Mouse (Mus musculus): Measurements from ENCODE around the gene Zfp940. TPM values are rescaled to one million over a fixed set of nuclear protein-coding genes. Genes with fewer than 3 reads are reported as not detected.

Gene Zfp940
- polyA plus RNA-seq, 1 experiment = 0.89 TPM

GRCm38 (mm10) chr7:29874256-29874655 lies 20.8 kb upstream of the Zfp940 start:
- H3K36me3 ChIP-seq (ENCODE audit: control insufficient read depth, insufficient read depth, low read length) = 0 out of 2 replicates have a peak, but pooled peaks cover 8% of the 10 kb centered on the region
- WGBS = 97% methylated on average over 10 of the region's 10 CpGs
- no peak overlapping the region for H3K4me3 ChIP-seq (ENCODE audit: control insufficient read depth, insufficient read depth, low read length)

GRCm38 (mm10) chr7:29861660-29862059 lies 8.2 kb upstream of the Zfp940 start:
- no peak overlapping the region for H3K27ac ChIP-seq (ENCODE audit: control insufficient read depth, insufficient read depth, low read length)
- no peak for DNase-seq
- H3K4me1 ChIP-seq (replicated peaks; ENCODE audit: control insufficient read depth, insufficient read depth, low read length) = no peaks in the 10 kb centered on the region
- H3K27me3 ChIP-seq (ENCODE audit: control insufficient read depth, insufficient read depth, low read length) = no peaks in the 10 kb centered on the region
- WGBS = 98% methylated on average over 7 of the region's 7 CpGs
- H3K36me3 ChIP-seq (ENCODE audit: control insufficient read depth, insufficient read depth, low read length) = no peaks in the 10 kb centered on the region
- no peak overlapping the region for H3K4me3 ChIP-seq (ENCODE audit: control insufficient read depth, insufficient read depth, low read length)
- TF ChIP-seq POLR2A (IDR thresholded peaks at IDR 0.05; ENCODE audit: control insufficient read depth, extremely low read depth, insufficient read depth, low read length, poor library complexity) = no peak
- TF ChIP-seq CTCF (IDR thresholded peaks at IDR 0.05; ENCODE audit: borderline replicate concordance, control insufficient read depth, extremely low read depth, insufficient read depth, low read length, poor library complexity) = no peak

More at GRCm38 (mm10) chr7:29874256-29874655, 20.8 kb upstream of the Zfp940 start:
- Histone ChIP-seq H3K27ac (ENCODE audit: control insufficient read depth, insufficient read depth, low read length) (no peak overlapping the region), H3K27me3 (ENCODE audit: control insufficient read depth, insufficient read depth, low read length) (no peaks in the 10 kb centered on the region), H3K4me1 (replicated peaks; ENCODE audit: control insufficient read depth, insufficient read depth, low read length) (no peaks in the 10 kb centered on the region)
- DNase-seq = no peak
- TF ChIP-seq CTCF (IDR thresholded peaks at IDR 0.05; ENCODE audit: borderline replicate concordance, control insufficient read depth, extremely low read depth, insufficient read depth, low read length, poor library complexity) (no peak), POLR2A (IDR thresholded peaks at IDR 0.05; ENCODE audit: control insufficient read depth, extremely low read depth, insufficient read depth, low read length, poor library complexity) (no peak)

DNA sequence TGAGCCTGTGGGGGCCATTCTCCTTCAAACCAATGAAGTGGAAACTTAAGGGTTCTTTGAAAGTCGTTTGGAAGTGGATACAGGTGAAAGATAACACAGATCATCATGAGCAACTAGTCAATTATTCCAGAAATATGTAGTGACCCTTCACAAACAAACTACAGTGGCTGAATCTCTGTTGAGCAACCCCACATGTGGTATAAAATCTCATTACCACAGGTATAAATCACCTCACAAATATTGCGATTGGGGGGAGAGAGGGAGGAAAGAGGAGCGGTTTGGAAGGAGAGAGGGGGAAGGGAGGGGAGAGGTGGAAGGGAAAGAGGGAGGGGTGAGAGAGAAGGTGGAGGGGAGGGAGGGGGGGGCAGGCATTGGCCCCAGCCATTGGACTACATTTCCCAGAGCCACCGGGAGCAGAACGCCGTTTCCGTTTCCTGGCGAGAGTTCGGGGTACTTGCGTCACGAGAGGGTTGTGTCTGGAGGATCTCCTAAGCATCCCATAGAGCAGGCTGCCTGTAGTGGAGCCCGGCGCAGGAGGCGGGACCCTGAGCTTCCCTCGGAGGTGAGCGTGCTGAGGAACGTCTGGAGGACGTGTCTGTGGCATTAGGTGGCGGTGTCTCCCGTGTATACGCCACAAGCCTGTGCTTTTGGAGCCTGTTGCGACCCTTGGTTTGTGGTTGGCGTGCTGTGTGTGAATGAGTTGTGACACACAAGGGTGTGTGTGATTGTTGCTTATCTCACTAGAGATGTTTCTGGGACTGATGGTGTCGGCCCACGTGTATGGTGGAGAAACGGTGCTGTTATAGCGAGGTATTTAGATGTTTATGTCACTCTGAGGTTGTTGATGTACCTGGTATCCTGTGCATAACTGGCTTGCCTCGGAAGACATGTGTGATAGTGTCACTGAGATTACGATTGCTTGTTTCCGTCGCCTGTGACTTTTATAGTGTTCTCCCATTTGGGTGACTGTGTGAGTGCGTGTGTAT lies 6.4 kb upstream of the Zfp940 start, which contains the start of gene Zfp420:
Gene Zfp420, plus strand, starts transcription at position 448 of the 986 bp plus-strand sequence.
- DNase-seq = peak; percentile 84
- TF ChIP-seq POLR2A (IDR thresholded peaks at IDR 0.05; ENCODE audit: control insufficient read depth, extremely low read depth, insufficient read depth, low read length, poor library complexity) (0 out of 2 replicates have a peak, but pooled peaks have one; percentile 43), CTCF (IDR thresholded peaks at IDR 0.05; ENCODE audit: borderline replicate concordance, control insufficient read depth, extremely low read depth, insufficient read depth, low read length, poor library complexity) (0 out of 2 replicates have a peak, but pooled peaks have one; percentile 14)
- no peaks in the 10 kb centered on the region for H3K4me1 ChIP-seq (replicated peaks; ENCODE audit: control insufficient read depth, insufficient read depth, low read length)
- peak within 1 kb of the TSS; percentile 25; the same call in 1 of the 2 replicates for H3K27ac ChIP-seq (ENCODE audit: control insufficient read depth, insufficient read depth, low read length)
- H3K27me3 ChIP-seq (ENCODE audit: control insufficient read depth, insufficient read depth, low read length) = no peaks in the 10 kb centered on the region
- H3K36me3 ChIP-seq (ENCODE audit: control insufficient read depth, insufficient read depth, low read length) = no peaks in the 10 kb centered on the region
- 4% methylated on average over 32 of the region's 32 CpGs for WGBS
- peak within 1 kb of the TSS; percentile 52 for H3K4me3 ChIP-seq (ENCODE audit: control insufficient read depth, insufficient read depth, low read length)

DNA sequence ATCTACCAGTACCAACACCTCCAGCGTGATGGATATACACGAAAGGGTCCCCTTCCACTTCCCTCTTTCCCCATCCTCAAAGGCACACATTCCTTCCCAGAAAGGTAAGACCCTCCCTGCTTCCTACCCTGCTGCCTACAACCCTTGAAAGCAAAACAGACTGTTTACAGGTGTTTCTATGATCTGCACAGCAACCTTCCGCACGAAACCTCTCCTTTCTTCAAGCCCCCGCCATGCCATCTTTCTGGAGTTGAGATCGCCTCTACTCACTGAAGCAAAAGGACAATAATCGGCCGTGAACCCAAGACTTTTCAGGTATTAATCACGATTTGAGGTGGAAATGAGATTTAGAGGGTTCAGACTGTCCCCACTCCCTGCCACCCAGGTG lies 644 bp downstream of the Zfp940 start:
- Histone ChIP-seq H3K4me3 (ENCODE audit: control insufficient read depth, insufficient read depth, low read length) (peak overlapping the region; percentile 85; the same call in 1 of the 2 replicates), H3K4me1 (replicated peaks; ENCODE audit: control insufficient read depth, insufficient read depth, low read length) (peaks cover 6% of the 10 kb centered on the region), H3K36me3 (ENCODE audit: control insufficient read depth, insufficient read depth, low read length) (no peaks in the 10 kb centered on the region), H3K27ac (ENCODE audit: control insufficient read depth, insufficient read depth, low read length) (no peak overlapping the region), H3K27me3 (ENCODE audit: control insufficient read depth, insufficient read depth, low read length) (no peaks in the 10 kb centered on the region)
- WGBS = 59% methylated on average over 9 of the region's 9 CpGs
- TF ChIP-seq POLR2A (IDR thresholded peaks at IDR 0.05; ENCODE audit: control insufficient read depth, extremely low read depth, insufficient read depth, low read length, poor library complexity) (no peak), CTCF (IDR thresholded peaks at IDR 0.05; ENCODE audit: borderline replicate concordance, control insufficient read depth, extremely low read depth, insufficient read depth, low read length, poor library complexity) (no peak)
- no peak for DNase-seq

DNA sequence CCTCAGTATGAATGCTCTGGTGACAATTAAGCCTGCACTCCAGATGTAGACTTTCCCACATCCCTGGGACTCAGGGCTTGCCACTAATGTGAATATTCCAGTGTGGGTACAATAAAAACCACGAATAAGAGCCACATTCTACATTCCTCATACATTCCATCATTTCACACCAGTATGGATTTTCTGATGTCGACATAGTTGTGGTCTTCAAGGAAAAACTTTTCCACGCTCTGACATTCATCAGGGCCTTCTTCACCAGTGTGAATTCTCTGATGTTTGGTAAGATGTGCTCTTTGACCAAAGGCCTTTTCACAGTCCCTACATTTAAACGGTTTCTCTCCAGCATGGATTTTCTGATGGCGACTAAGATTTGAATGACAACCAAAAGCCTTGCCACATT lies 8.9 kb downstream of the Zfp940 start:
- no peaks in the 10 kb centered on the region for H3K4me1 ChIP-seq (replicated peaks; ENCODE audit: control insufficient read depth, insufficient read depth, low read length)
- 95% methylated on average over 5 of the region's 5 CpGs for WGBS
- H3K4me3 ChIP-seq (ENCODE audit: control insufficient read depth, insufficient read depth, low read length) = no peak overlapping the region
- H3K27ac ChIP-seq (ENCODE audit: control insufficient read depth, insufficient read depth, low read length) = no peak overlapping the region
- no peak for DNase-seq
- no peaks in the 10 kb centered on the region for H3K27me3 ChIP-seq (ENCODE audit: control insufficient read depth, insufficient read depth, low read length)
- peaks cover 13% of the 10 kb centered on the region for H3K36me3 ChIP-seq (ENCODE audit: control insufficient read depth, insufficient read depth, low read length)
- TF ChIP-seq POLR2A (IDR thresholded peaks at IDR 0.05; ENCODE audit: control insufficient read depth, extremely low read depth, insufficient read depth, low read length, poor library complexity) (no peak), CTCF (IDR thresholded peaks at IDR 0.05; ENCODE audit: borderline replicate concordance, control insufficient read depth, extremely low read depth, insufficient read depth, low read length, poor library complexity) (no peak)

DNA sequence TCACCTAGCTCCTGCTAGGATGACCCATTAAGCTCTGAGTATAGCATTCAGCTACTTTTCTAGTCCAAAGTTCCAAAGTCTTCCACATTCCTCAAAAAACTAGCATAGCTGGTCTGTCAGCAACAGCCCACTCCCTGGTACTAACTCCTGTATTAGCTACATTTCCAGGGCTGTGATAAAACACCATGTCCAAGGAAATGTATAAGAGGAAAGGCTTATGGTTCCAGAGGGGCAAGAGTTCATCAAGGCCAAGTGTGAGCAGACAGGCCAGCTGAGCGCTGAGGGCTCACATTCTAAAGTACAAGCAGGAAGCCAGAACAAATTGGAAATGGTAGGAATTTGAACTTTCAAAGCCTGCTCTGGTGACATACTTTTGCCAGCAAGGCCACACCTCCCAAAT lies 11.4 kb downstream of the Zfp940 start:
- no peaks in the 10 kb centered on the region for H3K4me1 ChIP-seq (replicated peaks; ENCODE audit: control insufficient read depth, insufficient read depth, low read length)
- H3K36me3 ChIP-seq (ENCODE audit: control insufficient read depth, insufficient read depth, low read length) = peaks cover 13% of the 10 kb centered on the region
- no peak overlapping the region for H3K27ac ChIP-seq (ENCODE audit: control insufficient read depth, insufficient read depth, low read length)
- no peaks in the 10 kb centered on the region for H3K27me3 ChIP-seq (ENCODE audit: control insufficient read depth, insufficient read depth, low read length)
- TF ChIP-seq POLR2A (IDR thresholded peaks at IDR 0.05; ENCODE audit: control insufficient read depth, extremely low read depth, insufficient read depth, low read length, poor library complexity) (no peak), CTCF (IDR thresholded peaks at IDR 0.05; ENCODE audit: borderline replicate concordance, control insufficient read depth, extremely low read depth, insufficient read depth, low read length, poor library complexity) (no peak)
- WGBS = 100% methylated on average over 1 of the region's 1 CpGs
- H3K4me3 ChIP-seq (ENCODE audit: control insufficient read depth, insufficient read depth, low read length) = no peak overlapping the region
- DNase-seq = no peak
